Mouse (Mus musculus) hematopoietic stem cell, adult 5-6 weeks (primary cell): ENCODE measurements around the gene Csn3. TPM values are rescaled to one million over a fixed set of nuclear protein-coding genes. Genes with fewer than 3 reads are reported as not detected.

Source experiments
- ATAC-seq, 2 experiments: fragments of 125-278 bp in 1 of 2; replicated peaks in 1 of 2; 2 replicates each; pipeline ENCODE4 v1.8.0; 2016 to 2017; ENCODE audit warnings: inconsistent platforms in 2 of 2, mild to moderate bottlenecking in 2 of 2, moderate number of reproducible peaks in 2 of 2, low read depth in 1 of 2, moderate TSS enrichment in 1 of 2; ENCODE audit not compliant: low FRiP score in 2 of 2, poor library complexity in 2 of 2, severe bottlenecking in 2 of 2, insufficient read depth in 1 of 2, low TSS enrichment in 1 of 2
- total RNA-seq: library from RNA; stranded (forward); fragments of 172-1452, 232-1000 nt; gene quantifications from 2 replicates; pipeline ENCODE4 v1.2.3, GENCODE M21; 2017

Gene Csn3
- total RNA-seq, result not detected in 2 replicates

GRCm38 (mm10) chr5:87925372-87925771, at the start of gene Csn3:
Gene Csn3, plus strand, starts transcription at chr5:87925579.
- ATAC-seq, result no peak

DNA sequence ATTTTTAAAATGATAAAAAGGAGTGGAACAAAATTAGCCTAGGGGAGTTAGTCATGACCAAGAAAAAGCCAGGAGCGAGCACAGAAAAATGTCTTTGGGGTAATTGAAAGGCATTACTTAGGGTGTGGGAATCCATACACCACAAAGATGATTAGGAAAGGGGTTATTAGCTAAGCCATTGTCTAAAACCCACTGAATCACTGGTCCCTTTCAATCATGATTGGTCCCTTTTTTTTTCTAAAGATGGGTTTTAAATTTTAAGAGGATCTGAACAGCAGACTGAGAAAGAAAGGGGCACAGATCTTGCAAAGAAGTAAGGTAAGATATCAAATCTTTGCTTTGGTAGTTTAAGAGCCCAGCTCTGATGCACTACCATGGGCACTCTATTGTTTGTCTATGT, 40.6 kb upstream of the Csn3 start, which contains the start of gene Odam:
Gene Odam, plus strand, starts transcription at position 301 of the 400 bp plus-strand sequence.
- ATAC-seq, result no peak

- no peak for ATAC-seq
These were observed 6.2 kb downstream of the Csn3 start for GRCm38 (mm10) chr5:87931603-87932002.

- ATAC-seq, result no peak
These were observed 15.4 kb downstream of the Csn3 start for GRCm38 (mm10) chr5:87940752-87941151.

GRCm38 (mm10) chr5:87942515-87942914, 17.1 kb downstream of the Csn3 start:
- ATAC-seq, result no peak

- no peak for ATAC-seq
These were observed 26.5 kb downstream of the Csn3 start for GRCm38 (mm10) chr5:87951836-87952235.

DNA sequence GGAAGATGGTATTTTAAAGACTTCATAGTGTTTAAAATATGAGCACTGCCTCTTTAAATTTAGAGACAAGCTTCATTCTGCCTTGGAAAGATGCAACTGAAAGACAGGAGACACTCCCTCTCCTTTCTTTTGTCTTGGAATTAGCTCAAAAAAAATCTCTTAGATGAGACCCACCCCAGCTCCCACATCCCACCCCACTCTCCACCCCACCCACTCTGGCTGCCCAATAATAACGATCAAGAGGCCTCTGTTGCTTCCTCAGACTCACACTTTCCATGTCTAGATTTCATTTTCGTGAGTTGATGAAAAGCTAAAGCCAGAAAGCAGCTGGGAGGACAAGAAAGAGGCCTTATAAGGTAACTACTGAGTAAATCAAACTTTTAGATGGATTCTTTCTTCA, 43.8 kb downstream of the Csn3 start, which contains the start of the genes 2310003L06Rik and Gm28434:
Gene 2310003L06Rik, plus strand, starts transcription at position 259 of the 400 bp plus-strand sequence.
Gene Gm28434, plus strand, starts transcription at position 317 of the 400 bp plus-strand sequence.
- no peak for ATAC-seq

DNA sequence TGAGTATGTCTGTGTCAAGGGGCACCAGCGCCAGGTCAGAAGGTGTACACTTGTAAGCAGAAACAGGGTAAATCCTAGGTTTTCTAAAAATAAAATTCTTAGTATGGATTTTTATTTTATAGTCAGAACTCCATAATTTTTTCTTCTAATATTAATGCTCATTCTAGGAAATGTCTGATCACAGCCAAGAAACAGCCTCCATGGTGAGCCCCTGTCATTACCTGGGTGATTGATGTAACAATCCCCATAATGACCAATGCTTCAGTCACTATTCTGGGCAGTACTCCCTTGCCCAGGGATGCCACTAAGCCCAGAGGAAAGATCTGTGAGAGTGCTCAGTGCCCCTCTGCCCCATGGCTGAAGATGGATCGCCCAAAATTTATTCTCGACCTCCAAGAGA, 53.8 kb downstream of the Csn3 start, which contains the start of gene Cabs1:
Gene Cabs1, plus strand, starts transcription at position 301 of the 400 bp plus-strand sequence.
- ATAC-seq, result no peak

Other genes starting within 250 kb of the Csn3 start
- gene Csn2, start 225.9 kb upstream of the Csn3 start, total RNA-seq, result not detected in 2 replicates
- not detected in 2 replicates for gene Csn1s2a, start 151.0 kb upstream of the Csn3 start, total RNA-seq
- gene Csn1s2b, start 117.5 kb upstream of the Csn3 start, total RNA-seq, result not detected in 2 replicates
- not detected in 2 replicates for gene Prr27, start 99.9 kb upstream of the Csn3 start, total RNA-seq
- not detected in 2 replicates for gene Odam, start 40.5 kb upstream of the Csn3 start, total RNA-seq
- not detected in 2 replicates for gene 2310003L06Rik, start 43.9 kb downstream of the Csn3 start, total RNA-seq
- not detected in 2 replicates for gene Gm28434, start 43.9 kb downstream of the Csn3 start, total RNA-seq
- not detected in 2 replicates for gene Cabs1, start 53.9 kb downstream of the Csn3 start, total RNA-seq
- not detected in 2 replicates for gene Smr3a, start 77.0 kb downstream of the Csn3 start, total RNA-seq
- gene Smr2, start 161.0 kb downstream of the Csn3 start, total RNA-seq, result not detected in 2 replicates
- gene Gm11116, start 186.0 kb downstream of the Csn3 start, total RNA-seq, result not detected in 2 replicates
- gene Gm11115, start 228.5 kb downstream of the Csn3 start, total RNA-seq, result not detected in 2 replicates